Mouse (Mus musculus) ES-Bruce4 (cell line): ENCODE measurements around the gene Cfap54.

Experiments
- CTCF ChIP-seq: IDR thresholded peaks from one replicate; pipeline ENCODE4 v1.8.1; 2011; ENCODE audit warnings: low read depth, low read length
- POLR2A ChIP-seq: IDR thresholded peaks from one replicate; pipeline ENCODE4 v1.8.1; 2011; ENCODE audit warnings: low read length; ENCODE audit not compliant: insufficient read depth

DNA sequence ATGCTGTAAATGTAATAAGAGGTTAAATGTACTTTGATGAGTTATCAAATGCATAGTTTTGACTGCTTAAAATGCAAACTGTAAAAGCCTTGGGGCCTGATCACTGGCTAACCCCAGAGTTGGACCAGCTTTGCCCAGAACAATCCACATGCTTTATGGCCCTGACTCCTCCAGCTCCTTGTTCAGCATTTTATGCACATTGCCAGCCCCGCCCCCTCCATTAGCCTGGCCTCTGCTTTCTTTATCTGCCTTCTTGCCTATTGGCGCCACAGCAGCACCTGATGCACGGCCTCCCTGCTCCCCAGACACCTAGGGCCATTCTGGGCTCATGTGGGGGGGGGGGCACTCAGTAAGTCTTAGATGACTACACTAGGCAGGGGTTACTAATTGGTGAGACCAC lies 17.8 kb downstream of the Cfap54 start:
- TF ChIP-seq POLR2A (no peak), CTCF (no peak)
